Mouse (Mus musculus) cerebellum, postnatal 4 days (tissue): ENCODE data around the gene Fam69b.

Experiments
- DNase-seq, 2 experiments: peaks; one replicate each; pipeline ENCODE4 v3.0.0; 2022; ENCODE audit warnings: low spot score in 2 of 2, mixed read lengths in 1 of 2

Fam69b gene

DNA sequence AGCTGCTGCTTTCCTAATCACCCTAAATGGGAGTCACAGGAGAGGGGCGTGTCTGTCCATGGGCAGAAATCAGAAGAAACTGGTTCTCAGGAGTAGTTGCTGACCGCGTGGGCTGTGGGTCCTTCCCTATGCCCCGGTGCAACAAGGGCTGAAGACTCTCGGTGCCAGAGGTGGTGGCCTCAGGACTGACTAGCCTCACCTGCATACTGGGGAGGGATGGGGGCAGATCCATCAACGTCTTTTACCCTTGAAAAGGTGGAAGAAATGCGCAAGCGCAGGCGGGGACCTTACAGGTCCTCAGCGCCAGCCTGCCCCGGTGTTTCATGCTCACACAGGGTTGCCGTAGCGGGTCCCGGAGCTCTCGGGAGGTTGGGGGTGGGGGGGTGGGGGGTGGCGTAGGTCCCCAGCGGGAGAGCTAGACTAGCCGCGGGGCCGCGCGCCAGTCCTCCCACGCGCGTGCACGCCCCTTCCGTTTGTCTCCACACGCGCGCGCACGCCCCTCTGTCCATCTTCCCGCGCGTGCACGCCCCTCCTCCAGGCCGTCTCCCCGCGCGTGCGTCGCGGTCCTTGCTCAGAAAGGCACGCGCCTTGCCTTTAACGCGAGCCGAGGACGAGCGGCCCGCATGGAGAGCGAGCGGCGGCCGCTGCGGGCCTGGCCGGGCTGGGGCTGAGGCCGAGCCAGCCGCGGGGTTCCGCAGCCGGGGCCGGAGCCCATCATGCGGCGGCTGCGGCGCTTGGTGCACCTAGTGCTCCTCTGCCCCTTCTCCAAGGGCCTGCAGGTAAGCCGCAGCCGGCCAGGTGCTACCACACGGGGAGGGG lies at the start of gene Fam69b:
Gene Fam69b (plus strand): TSS at position 537 of the 819 bp plus-strand sequence.
- DNase-seq, result peak; percentile 50 to 85

DNA sequence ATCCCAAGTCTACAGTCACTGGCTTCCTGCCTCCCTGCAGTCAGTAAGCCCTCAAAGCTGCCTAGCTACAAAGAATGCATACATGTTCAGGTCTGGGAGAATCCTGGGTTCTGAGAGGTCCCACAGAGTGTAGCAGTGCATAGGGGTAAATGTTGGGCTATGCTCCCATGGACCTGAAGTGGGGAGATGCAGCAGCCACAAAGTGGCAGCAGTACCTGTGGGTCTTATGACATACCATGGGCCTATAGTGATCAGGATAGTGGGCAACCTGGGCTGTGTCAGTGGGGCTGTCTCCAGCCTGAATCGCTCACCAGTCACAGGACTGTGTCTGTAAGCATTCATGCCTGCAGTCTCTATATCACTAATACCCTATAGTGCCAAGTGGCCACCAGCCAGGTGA lies 48.5 kb upstream of the Fam69b start, which contains the start of gene Egfl7:
Gene Egfl7 (plus strand): TSS at position 301 of the 400 bp plus-strand sequence.
- DNase-seq, result no peak

DNA sequence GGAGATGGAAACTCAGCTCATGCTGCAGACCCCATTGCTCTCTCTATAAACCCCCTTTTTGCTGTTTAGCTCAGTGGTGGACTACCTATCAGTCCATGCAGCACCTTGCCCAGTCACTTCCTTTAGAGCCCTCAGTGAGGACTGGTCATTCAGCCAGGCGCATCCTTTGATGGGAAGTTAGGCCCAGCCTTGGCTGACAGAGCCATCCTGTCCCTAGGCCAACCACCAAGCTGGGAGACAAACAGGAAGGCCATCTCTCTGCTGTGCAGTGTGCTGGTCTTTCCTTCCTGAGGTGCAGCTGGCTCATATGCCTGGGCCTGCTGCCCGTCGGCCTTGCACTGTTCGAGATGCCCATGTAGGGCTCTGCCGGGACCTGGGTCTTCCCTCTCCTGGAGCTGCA lies 47.5 kb upstream of the Fam69b start:
- no peak for DNase-seq

DNA sequence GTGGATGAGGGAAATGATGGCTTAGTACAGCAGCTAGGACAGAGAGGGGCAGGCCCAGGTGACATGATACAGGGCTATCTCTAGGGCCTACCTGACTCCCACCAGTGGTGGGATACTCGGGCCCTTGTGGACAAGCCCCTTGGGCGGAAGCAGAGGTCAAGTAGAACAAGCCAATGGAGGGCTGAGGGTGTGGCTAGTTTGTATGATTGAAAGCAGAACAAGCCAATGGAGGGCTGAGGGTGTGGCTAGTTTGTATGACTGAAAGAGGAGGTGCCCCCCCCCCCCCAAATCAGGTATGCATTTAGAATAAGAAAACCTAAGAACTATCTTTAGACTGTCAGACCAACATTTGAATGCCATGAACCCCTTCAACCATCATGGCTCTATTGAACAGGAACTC lies 46.1 kb upstream of the Fam69b start:
- DNase-seq, result no peak

DNA sequence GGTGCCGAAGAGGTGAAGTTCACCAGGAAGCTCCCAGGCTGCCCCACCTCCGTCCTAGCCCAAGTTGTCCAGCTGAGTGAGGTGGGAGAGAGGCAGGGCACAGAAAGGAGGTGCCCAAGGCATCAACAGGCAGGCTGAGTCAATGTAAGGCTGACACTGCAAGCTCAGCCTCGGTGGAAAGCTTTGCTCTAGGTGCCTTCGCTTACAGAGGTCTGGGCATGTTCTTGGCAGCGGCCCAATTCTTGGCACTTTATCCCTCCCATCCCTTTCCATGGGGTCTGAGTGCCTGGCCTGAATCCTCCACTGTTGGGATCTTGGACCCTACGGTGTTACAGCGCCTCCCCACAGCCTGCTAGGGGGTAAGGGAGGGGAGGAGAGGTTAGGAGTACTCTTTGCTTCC lies 45.5 kb upstream of the Fam69b start:
- no peak for DNase-seq

DNA sequence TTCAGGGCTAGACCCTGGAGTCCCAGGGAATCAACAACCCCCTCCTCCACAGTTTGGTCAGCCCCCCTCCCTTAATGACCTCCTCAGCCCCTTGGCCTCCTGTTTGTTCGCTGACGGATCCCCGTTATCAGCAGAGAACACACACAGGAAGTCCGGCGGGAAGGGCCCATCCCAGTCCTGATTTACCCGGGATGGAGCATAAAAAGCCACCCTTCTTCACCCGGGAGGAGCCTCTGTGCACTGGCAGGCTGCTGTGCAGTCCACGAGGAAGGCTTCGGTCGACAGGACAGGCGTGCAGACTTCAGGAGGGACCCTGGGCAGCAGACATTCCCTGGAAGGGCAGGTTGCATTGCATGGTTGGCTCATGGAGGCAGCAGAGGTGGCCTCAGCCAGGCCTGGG lies 44.6 kb upstream of the Fam69b start:
- DNase-seq, result no peak

DNA sequence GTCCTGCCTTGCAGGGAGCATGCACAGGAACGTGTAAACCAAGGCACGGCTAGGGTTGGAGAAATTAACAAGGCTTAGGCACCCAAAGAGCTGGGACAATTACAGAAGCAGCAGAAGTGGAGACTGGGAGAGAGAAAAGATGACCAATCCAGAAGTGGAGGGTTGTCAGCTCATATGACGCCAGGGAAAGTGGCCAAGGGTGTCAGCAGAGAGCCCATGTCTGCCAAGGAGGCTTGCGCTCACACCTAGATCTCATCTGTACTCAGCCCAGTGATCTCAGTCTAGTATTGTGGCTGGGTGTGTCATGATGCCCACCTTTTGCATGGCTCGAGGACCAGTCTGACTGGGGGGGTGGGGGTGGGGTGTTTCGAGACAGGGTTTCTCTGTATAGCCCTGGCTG lies 42.5 kb upstream of the Fam69b start:
- DNase-seq, result no peak

DNA sequence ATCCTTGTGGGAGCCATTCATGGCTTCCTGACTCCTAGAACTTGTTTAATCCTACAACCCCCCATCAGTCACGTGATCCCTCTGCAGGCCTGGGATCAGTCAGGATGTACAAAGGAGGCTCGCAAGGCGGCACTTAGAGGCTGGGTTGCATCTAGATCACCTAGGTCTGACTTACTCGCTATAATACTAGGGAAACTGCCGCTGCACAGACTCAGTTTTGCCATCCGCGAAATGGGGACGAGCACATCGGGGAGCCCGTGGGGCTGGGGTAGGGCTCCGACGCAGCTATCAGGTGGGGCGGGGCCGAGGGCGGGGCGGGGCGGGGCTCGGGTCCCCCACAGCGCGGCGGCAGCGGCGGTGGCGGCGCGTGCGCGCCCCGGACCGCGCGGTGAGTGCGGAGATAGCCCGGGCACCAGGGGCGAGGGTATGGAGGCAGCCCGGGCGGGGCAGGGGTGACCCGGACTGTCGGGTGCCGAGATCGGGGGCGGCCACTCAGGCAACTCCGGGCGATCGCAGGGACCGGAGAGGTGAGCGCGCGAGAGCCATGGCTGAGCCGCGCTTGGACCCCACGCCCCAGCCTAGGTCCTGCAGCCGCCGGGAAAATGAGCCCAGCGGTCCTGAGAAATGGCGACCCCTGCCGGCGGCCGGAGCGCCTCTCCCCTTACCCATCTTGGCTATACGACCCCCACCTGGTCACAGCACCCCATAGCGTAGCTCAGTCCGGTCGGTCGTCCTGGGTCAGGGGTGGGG lies 41.8 kb upstream of the Fam69b start, which contains the start of gene Gm20532:
Gene Gm20532 (plus strand): TSS at position 346 of the 750 bp plus-strand sequence.
- peak; percentile 64 to 83 for DNase-seq

DNA sequence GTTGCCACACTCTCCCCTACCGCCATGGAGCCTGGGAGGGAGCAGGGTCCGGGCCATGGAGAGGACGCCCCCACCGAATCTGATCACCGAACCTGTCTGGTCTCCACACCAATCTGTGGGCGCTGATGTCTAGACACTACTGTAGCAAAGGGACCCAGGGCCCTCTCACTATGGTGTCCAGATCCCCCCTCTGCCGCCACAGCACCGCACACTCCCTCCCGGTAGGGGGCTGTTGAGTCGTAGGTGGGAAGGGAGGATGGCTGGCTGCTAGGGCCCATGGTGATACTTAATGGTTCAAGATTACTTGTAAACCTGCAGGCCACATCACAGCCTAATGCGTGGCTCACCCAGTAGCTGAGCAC lies 41.2 kb upstream of the Fam69b start:
- peak in 1 of 2 experiments; percentile 35 for DNase-seq

DNA sequence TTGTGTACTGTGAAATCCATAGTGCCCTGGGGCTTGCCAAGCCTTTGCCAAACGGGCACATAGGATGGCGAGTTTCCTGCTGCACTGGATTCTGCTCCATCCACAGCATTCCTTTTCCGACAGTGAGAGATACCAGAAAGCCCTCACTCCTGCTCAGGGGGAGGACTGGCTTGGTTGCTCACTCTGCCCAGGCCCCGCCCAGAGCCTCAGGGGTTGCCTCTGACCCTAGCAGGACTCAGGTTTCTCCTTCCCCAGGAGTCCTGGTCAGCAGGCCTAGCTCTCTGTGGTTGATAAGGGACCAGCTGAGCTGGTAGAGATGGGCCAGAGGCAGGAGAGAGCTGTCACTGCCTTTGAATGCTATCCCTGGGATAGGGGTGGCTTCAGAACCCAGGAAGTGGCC lies 39.7 kb upstream of the Fam69b start:
- no peak for DNase-seq

DNA sequence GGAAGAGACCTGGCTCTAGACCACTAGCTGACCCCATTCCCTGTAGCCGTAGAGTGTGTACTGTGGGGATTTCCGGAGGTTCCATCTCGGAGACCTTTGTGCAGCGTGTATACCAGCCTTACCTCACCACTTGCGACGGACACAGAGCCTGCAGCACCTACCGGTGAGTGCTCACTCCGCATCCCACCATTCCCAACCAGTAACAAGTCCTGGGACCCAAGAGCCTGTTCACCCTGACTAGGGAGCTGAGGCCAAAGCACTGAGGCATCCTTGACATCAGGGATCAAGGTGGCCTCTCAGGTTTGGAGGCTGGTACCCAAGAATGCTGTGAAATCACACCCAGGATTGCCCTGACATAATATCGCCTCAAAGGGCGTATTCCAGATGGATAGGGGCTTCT lies 39.0 kb upstream of the Fam69b start:
- no peak for DNase-seq

DNA sequence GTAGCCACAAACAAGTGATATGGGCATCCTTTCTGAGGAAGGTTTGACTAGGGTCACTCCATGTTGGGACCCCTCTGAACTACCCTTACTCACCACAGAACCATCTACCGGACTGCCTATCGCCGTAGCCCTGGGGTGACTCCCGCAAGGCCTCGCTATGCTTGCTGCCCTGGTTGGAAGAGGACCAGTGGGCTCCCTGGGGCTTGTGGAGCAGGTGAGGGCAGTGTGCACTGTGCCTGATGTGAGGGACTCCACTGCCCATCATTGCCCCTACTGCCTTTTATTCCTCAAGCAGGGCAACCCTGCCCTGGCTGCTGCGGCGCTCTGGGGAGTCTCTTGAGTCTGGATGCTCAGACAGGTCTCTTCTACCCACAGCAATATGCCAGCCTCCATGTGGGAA lies 38.0 kb upstream of the Fam69b start:
- no peak for DNase-seq

DNA sequence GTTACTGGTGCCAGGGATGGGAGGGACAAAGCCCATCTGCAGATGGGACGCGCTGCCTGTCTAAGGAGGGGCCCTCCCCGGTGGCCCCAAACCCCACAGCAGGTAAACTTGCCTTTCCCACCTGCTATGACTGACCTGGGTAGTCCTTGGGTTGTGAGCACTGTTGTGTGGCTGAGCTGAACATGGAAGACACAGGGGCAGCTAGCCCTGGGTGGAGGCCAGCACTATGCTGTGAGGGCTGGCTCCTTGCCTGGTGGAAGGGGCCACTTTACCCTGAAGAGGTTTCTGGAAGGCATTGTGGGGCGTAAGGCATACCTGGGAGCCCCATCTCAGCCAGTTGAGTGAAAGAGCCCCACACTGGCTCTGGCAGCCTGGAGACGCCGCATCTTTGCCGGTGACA lies 37.3 kb upstream of the Fam69b start:
- peak in 1 of 2 experiments; percentile 53 for DNase-seq

DNA sequence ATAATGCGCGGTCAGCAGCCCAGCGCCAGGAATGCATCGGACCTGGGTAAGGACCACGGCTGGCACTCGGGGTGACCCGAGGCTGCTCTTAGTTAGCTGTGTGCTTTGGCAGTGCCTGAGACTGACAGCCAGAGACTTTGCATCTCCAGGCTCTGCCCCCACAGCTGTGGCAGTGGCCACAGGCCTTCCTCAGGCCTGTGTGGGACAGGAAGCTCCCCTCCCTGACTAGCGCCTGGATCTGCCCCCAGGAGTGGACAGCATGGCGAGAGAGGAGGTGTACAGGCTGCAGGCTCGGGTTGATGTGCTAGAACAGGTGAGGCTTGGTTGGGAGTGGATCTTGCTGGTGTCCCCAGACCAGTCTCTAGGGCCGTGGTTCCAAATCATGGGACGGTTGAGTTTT lies 36.8 kb upstream of the Fam69b start:
- no peak for DNase-seq

DNA sequence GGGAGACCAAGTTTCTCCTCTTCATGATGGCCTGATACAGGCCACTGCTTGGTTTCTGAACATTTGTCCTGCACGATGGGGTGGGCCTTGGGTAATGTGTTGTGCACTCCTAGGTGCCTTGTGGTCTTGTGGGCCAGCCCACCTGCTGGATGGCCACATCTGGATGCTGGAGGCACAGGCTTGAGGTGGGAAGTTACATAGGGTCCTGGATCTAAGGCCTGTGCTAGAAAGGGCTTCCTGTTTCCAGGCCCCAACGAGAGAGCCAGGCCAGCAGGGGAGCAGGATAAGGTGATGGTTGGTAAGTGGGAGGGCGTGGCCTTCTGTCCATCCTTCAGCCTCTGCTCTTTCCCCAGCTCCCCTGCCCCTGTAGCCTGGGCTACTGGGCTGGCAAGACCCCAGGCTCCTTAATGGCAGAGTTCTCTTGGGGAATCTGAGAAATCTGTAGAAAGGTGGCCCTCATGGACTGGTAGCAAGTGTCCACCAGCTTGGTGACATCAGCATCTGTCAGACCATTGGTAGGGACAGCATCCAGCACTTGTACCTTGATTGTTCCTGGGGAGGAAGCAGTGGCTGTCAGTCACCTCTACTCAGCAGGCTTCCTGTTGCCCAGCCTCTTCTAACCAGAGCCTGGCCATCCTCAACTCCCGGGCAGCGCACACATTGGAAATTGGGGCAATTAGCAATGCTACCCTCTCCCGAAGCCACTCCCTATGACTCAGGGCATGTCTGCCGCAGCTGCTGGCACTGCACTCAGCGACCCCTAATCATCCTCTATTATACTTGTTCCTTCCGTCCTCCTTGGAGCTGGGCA lies 34.8 kb upstream of the Fam69b start:
- DNase-seq, result no peak

DNA sequence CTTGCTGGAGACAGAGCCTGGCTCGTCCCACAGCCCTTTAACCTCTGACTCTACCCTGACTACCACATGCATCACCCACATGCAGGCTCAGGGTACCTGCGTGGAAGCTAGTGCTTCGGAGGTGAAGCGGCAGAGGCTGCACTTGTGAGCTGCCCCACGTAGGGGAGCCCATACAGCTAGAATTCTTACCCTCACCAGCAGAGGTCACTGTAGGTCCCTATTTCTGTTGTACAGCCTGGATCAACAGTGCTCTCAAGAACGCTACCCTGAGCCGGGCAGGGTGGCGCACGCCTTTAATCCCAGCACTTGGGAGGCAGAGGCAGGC lies 34.3 kb upstream of the Fam69b start:
- DNase-seq, result no peak

DNA sequence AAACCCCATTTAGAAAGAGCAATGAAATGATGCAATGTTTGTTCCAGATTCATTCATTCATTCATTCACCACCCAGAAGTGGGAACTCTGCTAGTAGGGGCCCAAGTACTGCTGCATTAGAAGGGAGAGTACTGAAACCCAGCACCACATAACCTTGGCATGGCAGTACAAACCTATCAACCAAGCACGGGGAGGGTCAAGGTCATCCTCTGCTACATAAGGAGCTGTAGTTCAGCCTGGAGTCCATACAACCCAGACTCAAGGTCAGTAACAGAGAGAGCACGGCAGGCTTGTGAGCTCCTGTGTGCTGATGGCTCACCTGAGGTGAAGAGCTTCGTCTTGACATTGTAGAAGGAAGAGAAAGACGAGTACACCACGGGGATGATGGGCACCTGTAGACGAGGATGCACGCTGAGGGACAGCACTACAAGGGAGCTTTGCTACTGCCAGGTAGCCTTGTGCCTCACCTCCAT lies 33.8 kb upstream of the Fam69b start:
- DNase-seq, result no peak

DNA sequence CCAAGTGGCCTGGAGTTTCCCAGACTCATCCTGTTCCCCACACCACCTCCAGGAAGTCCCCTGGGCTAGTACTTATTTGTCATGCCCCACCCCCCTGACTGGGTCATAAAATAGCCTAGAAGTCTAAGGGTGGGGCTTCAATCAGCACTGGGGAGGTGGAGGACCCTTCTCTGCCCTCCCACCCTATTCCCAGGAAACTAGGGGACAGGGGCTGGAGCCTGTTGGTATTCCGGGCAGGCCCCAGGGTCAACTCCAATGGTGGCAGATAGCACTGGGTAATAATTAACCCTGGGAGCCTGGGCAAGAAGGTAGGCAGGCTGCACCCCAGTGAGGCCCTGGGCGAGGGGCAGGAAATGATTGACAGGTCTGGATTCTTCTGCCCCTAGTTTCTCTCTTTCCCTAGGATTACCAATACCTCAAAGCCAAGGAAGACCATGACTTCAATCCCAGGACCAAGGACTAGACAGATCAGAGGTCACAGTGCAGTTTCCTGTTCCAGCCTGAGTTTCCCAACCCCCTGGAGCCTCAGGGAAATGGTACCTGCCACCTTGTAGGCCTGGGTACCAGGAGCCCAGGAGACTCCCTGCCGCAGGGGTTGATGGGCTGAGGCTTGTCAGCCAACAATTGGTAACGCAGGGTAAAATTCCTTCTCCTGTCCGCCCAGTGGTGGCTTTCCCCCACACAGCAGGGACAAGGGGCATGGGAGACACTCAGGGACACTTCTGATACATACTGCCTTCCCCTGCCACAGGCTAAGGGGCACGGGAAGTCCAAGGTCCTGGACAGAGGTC lies 33.1 kb upstream of the Fam69b start:
- DNase-seq, result no peak

DNA sequence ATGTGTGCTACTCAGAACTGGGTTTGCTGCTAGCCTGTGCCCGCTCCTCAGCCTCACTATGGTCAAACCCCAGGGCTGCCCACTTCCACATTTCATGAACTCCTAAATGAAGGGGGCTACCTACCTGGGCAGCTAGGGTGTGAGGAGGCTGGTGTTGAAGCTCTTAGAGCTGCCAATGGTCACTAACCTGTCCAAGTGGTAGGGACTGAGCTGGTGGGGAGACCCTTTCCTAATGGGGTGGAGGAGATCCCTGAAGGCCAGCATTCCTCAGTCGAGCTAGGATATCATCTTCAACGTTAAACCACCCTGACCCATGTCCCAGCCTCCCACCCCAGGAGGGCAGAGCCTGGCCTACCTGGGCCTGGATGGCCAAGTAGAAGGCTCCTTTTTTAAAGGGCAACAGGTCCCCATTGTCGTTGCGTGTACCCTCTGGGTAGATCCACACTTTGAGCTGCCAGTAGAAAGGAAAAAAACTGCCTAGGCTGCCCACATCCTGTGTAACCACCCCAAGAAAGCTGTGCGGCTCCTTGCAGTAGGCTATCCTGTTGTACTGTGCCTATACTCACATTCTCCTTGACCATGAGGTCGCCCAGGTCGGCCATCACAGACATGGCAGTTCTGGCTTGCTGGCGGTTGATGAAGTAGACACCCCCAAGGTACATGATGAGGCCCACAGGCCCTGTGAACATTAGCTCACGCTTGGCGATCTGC lies 32.4 kb upstream of the Fam69b start:
- no peak for DNase-seq

DNA sequence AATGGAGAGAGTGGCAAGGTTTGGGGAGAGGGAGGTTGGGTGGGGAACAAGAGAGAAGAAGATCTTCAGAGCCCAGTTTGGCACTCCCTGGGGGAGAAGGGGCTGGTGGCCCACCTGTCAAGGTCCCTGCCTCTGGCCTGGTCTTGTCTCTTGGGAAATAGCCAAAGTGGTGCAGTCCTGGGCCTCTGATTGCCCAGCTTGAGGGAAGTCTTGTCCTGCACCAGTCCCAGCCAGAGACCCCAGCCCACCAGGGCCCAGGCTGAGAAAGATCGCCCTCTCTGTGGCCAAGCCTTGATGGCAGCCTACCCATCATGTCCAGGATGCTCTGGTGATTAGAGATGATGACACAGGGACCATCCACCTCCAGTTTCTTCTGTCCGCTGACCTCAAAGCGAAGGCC lies 31.4 kb upstream of the Fam69b start:
- no peak for DNase-seq

DNA sequence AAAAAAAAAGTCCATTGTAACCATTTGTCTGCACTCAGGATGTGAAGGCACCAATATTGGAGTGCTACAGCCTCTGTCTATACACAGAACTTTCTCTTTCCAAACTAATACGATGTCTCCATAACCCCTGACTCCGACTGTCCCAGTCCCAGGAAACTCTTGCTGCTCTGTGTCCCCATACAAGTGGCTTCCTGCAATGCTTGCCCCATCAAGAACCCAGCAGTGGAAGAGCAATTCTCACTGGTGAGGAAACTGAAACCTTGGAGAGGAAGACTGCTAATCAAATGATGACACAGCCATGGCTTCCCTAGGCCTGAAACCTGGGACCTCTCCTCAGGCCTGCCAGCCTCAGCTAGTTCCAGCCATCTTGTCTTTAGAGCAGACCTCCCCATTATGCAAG lies 30.4 kb upstream of the Fam69b start:
- DNase-seq, result no peak
